Mouse (Mus musculus) embryo, embryonic 10.5 days (tissue): ENCODE data around the gene Flnb.

Source experiments
- DNase-seq: peaks from one replicate; pipeline ENCODE4 v3.0.0-alpha.2; 2015; ENCODE audit warnings: low spot score

Gene Flnb

DNA sequence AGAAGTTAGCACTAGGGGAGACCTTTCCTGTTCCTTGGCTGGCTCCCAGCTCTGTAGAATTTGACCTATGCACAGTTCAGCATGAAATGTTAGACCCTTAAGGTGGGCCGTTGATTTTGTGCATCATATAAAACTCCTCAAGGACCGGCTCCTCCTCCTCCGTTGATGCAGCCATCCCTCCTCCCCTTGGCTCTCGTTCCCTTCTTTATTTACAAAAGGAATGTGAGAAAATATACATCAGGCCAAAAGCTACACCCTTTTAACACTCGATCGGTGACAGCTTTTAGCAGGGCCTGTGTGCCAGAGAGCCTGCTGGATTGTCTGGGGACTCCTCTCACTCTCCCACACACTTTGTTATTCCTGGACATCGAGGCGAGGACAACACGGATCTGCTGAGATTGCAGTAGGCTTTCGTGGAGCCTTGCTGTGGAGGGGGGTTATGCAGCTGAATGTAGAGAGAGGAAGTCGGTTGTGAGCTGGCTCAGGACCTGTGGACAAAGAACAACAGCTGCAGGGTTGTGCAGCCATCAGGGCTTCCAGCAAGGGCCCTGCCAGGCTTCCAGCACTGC lies 82.8 kb downstream of the Flnb start:
- peak; percentile 14 for DNase-seq

DNA sequence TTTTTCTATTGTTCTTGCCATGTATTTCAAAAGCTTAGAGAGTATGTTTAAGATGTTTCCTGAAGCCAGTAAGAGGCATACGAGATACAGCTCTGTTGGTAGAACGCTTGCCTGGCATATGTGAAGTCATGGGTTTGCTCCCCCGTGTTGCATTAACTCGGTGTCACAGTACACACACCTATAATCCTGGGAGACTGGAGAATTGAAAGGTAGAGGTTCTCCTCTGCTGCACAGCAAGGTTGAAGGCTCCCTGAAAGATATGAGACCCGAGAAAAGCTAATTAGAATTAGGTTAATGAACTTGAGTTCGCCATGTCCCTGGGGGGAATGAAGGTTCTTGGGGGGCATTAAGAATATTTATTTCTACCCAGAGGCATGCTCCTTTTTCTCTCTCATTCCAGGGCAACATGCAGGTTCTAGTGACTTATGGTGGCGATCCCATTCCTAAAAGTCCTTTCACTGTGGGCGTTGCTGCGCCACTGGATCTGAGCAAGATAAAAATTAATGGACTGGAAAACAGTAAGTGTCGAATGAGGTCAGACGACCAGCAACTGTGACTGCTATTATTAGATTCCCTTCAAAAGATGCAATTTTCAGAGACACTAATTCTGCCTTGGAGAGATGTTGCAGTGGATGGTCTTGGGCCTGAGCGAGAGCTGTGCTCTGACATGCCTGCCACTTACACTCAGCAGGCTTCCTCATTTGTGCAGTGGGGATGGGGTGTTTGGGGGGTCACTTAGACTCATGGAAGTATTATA lies 83.9 kb downstream of the Flnb start:
- no peak for DNase-seq

DNA sequence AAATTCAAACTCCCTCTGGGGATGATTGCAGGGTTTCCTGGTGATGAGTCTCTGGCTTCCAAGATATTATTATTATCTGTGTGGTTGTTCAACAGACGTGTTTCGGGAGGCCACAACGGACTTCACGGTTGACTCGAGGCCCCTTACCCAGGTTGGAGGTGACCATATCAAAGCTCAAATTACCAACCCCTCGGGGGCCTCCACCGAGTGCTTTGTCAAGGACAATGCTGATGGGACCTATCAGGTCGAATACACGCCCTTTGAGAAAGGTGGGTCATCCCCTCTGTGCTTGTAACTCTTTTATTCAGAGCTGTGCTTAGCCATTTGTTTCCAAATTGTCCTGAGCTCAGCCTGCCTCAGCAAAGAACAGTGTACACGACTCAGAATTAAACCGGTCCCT lies 89.3 kb downstream of the Flnb start:
- DNase-seq, result no peak

DNA sequence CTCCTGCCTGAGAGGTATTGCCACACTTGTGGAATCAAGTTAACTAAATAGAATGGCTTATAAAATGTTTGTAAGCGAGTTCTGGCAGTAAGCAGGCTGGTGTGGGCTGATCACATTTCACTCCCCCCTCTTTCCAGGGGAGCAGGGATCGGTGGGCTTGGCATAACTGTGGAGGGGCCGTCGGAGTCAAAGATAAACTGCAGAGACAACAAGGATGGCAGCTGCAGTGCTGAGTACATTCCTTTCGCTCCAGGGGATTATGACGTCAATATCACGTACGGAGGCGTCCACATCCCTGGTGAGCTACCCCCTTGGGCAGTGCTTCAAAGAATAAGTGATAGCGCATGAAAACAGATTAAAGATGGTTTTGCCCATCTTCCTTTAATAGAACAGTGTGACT lies 91.7 kb downstream of the Flnb start:
- no peak for DNase-seq

DNA sequence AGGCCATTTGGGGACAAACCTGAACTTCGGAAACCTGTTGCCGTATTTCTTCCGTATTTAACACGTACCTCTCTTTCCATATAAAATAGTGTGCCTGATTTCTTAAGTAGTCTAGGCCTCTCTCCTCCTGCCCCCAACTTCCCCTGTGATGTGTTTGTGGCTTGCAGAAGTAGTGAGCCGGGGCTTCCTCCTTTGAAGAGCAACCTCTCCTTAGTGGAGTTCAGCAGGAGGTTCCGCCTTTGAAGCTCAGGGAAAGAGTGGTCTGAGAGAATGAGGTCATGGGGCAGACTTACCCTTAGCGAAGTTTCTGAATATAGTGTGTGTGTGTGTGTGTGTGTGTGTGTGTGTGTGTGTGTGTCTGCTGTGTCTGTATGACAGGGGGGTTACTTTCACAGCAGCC lies 96.1 kb downstream of the Flnb start:
- DNase-seq, result peak; percentile 39

DNA sequence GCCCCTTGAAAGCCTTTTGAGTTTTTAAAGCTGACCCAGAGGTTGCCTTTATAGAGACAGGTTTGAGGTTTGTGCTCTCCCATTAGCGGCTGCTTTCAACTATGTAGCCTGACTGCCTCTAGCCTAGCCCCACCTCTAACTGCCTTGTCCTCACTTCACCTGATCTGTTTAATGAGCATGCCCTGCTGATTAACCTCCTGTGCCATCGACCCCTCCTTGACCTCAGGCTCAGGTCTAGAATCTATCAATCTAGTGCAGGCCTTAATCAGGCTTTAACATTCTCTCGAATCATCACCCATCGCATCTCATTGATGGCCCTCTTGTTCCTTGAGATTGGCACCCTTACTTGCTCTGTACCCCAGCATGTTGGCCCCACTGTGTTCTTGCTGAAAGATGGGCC lies 96.7 kb downstream of the Flnb start:
- DNase-seq, result peak; percentile 24

DNA sequence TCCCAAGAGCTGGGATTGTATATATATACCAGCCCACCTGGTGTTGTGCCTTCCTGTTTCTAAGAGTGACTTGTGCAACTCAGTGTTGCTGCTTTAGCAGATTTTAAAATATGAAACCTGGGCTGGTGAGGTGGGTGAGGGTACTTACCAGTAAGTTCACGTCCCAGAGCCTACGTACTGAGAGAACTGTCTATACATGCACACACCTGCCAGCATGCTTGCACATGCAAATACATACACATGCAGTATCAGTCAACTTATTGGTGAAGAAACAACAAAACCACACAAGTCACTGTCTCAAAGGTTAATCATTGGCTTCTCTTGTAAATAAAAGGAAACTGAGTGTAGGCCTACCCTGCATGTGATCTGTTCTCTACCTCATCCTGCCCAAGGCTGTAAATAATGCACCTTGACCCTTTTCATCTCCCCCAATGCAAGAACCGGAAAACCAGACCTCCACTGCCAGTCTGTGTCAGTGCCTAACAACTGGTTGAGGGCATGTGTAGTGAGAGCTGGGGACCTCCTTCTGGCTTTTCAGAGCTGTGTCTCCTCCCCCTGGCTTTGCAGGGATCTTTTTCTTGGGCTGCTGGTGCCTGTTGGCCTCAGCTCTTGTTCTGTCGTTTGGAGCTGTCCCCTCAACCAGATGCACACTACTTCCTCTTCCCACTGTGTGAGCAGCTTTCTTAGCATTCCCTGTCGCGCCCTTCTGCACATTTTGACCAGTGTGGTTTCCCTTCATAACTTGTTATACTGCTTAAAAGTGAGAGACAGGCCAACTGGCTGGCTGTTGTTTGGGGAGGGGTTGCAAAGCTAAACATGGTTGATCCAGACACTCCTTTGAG lies 100.6 kb downstream of the Flnb start:
- DNase-seq, result no peak

DNA sequence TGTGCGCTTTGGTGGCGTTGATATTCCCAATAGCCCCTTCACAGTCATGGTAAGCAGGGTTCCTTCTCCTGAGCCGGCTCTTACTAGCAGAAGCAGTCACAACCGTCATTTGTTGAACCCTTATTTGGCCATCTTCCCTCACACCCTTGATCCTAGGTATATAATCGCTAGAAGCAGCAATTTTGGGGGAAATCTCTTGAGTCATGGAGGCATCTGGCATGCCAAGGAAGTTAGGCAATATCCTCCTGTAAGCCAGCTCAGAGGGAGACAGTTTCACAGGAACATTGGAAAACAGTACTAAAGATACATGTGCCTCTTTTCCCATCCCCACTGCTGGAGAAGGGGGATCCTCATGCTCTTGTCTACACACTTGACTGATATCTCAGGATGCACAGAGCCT lies 101.6 kb downstream of the Flnb start:
- no peak for DNase-seq

DNA sequence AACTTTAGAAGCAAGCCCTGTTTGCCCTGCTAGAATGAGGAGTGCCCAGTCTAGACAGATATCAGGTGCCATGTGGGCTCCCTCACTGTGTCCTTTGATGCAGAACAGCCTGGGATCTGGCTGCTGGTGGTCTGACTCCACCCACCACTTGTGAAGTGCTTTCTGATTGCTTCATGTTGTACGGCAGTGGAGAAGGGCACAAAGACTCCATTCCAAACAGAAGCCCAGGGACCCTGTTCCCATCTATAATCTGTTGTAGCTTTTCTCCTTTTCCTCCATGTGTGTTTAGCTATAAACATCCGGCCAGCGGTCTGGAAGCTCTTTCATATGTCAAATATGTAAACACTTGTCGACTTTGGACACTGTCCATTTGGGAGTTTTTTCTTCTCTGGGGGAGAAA lies 102.2 kb downstream of the Flnb start:
- no peak for DNase-seq

DNA sequence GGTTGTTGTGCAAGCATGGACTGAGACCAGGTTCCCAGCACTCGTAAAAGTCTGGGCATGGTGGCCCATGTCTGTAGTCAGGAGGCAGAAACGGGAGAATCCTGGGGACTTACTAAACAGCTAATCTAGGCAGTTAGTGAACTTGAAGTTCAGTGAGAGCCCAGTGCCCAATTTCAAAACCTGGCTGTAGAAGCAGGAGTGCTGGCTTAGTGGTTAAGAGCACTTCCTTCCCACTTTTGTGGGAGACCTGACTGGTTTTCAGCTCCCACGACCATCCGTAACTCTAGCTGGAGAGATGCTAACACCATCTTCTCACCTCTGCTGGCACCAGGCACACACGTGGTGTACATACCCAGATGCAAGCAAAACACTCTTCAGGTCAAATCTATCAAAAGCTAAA lies 103.7 kb downstream of the Flnb start:
- DNase-seq, result no peak

DNA sequence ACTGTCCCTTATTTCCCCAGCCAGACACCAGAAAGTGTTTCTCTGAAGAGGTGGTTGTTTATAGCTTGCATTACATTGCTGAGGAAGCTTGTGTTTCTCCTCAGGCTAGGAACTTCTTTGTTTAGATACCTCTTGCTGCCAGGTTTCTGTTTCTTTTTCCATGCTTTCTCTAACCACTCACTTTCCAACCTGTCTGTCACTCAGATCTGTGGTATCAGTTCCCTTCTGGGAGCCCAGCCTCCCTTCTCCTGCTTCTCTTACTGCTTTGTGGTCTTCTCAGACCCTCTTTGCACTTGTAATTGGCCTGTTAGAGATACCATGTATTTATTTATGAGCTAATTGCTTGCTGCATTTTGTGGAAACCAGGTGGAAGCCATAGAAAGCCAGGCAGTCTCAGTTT lies 105.9 kb downstream of the Flnb start:
- no peak for DNase-seq

DNA sequence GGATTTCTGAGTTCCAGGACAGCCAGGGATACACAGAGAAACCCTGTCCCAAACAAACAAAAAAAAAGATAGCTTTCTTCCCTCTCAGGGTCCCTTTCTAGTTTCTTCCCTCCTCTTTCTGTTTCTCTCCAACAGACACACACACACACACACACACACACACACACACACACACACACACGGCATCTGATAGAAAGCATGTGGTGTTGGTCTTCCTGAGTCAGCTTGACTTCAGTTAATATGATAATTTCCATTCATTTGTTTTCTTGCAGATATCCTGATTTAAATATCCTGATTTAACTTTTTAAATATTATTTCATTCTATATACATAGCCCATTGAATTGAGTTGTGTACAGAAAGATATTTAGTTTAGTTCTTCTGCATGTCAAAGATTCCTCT lies 110.6 kb downstream of the Flnb start:
- no peak for DNase-seq

DNA sequence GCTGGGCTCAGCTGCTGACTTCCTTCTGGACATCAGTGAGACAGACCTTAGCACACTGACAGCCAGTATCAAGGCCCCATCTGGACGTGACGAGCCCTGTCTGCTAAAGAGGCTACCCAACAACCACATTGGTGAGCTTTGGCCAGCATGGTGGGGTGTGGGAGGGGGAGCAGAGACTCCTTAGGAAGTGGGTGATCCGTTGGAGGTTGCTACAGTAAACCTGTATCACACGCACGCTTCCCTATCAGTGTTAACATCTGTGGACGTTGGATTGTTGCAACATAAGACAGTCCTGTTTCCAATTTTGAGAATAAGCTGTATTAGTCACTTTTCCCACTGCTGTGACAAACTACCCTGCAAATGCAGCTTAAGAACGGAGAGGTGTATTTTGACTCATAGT lies 111.3 kb downstream of the Flnb start:
- no peak for DNase-seq

DNA sequence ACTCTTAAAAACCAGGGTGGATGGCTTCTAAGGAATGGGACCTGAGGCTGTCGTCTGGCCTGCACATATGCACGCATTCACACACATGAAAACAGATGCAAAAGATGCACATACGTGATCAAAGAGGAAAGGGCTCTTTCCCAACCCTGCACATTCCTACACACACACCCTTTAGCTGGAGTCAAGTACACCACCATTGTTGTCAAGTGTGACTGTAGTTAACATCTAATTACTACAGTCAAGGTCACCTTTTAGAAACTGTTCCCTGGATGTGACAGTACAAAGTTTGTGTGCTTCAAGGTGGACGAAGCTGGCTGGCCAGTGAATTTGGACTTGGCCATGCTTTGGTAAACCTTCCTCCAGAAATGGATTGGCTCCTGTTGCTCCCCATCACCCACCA lies 114.4 kb downstream of the Flnb start:
- DNase-seq, result no peak

DNA sequence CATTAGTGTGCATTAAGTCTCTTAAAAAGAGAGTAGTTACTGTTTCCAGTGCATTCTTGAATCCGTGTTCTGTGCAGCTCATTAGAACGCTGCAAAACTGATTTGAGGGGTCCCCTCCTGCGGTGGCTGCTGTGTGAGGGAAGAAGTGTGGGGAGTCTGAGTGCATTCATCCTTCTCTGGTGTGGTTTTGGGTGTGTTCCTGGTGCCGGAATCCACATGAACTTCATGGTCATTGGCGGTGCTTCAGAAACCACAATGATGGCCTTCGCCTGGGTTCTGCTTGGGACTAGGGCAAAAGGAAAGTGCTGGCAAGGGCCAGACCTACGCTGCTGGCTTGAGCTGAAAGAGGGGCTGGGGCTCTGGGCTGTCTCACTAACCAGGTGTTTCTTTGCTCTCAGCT lies 116.4 kb downstream of the Flnb start:
- DNase-seq, result no peak

DNA sequence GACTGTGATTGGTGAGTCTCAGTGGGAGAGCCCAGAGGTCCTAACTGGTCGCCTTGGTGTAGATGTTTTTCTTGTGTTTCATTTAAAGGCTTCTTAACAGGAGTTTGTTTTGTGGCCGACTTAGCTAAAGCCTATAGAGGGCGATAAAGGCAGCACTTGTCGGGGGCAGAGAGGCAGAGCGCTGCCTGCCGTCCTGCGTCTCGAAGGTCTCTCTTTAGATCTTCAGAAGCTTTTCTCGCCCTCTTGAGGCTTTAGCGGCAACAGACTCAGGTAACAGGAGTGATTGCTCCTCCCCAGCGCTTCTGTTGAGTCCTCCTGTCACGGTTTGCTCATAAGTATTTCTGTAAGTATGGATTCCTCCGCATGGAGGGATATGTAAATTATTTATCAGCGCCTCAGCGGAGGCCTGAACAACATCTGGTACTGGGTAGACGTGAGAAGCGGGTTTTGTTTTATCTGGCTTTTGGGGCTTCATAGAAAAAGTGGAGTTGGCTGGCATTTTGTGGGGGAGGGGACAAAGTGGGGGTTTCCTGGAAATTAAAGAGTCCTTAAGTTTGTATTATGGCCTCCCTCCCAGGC lies 119.4 kb downstream of the Flnb start:
- peak; percentile 67 for DNase-seq

DNA sequence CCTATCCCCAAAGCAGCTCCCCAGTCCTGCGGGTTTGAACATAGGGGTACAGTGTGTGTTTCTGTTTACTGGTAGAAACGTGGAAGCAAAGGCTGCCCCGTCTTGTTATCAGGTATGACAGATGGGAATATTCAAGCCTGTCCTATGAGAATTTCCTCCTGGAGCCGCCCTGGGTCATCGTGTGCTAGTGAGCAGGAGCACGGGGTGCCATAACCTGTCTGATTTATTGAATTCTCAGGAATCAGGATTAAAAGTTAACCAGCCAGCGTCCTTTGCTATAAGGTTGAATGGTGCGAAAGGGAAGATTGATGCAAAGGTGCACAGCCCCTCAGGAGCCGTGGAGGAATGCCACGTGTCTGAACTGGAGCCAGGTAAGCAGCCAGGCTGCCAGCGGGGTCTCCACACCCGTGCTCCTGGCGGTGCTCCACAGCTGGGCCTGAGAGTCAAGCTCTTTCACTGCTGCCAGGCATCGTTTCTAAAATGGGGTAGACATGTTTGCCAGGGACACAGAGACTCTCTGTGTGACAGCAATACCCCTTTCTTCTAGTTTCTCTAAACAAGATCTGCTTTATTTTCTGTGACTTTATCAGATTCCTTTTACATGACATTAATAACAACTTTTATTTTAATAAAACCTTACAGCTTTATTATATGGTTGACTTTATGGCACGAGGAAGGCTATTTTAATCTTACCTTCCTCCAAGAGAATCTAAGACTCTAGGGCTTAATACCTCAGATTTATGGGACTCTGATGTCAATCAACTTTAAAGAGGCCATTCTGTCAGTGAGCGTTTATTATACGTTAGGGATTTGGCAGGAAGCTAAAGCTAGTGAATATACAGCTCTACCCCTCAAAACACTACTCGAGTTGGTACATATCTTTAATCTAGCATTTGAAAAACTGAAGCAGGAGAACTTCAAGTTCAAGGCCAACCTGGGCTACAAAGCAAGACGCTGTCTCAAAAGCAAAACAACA lies 121.3 kb downstream of the Flnb start:
- no peak for DNase-seq

DNA sequence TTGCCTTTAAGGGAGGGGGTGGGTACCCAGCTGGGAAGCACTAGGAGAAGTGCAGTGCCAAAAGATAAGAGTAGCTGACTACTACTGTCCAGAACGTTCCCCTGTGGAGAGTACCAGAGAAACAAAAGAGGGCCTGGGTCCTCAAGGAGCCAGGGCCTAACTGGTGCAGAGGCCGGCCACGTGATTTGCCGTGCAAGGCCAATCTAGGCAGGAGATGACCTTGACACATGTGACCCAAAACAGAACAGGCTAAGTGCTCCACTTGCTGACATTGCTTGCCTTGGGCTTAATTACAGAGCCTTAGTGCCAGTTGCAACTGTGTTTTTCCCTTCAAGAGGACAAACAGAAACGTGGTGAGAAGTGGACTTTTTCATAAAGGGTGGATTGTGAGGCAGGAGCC lies 123.7 kb downstream of the Flnb start:
- DNase-seq, result no peak

DNA sequence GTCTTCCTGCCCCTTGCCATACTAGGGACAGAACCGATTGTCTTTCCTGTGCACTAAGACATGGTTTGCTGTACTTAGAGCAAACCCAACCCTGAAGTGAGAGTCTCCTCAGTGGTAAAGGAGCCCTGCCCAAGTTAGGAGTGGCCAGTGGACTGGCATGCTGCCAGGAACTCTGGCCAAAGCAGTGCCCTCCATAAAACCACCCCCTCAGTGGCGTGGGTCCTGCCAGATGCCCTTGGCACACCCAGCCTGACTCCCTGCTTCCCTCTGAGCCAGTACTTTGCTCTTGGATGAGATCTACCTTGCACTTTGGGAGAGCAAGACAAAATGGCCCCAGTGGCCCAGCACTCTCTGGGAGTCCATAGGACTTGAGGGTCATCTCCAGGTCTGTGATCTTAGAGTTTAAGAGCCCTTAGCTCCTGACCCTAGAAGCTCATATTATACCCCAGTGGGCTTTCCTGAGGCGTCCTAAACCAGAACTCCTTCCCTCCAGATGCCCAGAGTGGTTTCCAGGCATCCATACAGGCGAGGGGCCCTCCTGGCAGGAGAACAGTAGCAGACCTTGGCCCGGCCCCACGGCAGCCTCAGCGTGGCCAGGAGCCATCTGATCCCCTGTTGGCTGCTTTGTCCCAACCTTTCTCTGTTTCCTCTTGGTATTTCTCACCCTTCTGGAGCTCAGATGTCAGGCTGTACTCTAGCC lies 125.5 kb downstream of the Flnb start:
- no peak for DNase-seq

DNA sequence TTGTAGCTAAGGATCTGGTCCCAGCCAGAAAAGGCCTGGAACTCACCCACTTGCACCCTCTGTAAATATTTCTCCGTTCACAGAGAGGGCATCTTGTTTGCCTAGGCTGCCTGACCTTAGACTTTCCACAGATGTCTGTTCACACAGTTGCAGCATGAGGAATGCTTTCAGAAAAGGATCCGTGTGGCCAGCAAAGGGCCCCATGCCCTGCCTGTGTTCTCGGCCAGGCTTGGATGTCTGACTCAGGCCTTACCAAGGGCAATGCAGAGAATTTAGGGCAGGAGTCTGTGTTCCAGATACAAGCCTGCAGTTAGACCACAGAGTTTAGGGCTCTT lies 126.0 kb downstream of the Flnb start:
- DNase-seq, result no peak

DNA sequence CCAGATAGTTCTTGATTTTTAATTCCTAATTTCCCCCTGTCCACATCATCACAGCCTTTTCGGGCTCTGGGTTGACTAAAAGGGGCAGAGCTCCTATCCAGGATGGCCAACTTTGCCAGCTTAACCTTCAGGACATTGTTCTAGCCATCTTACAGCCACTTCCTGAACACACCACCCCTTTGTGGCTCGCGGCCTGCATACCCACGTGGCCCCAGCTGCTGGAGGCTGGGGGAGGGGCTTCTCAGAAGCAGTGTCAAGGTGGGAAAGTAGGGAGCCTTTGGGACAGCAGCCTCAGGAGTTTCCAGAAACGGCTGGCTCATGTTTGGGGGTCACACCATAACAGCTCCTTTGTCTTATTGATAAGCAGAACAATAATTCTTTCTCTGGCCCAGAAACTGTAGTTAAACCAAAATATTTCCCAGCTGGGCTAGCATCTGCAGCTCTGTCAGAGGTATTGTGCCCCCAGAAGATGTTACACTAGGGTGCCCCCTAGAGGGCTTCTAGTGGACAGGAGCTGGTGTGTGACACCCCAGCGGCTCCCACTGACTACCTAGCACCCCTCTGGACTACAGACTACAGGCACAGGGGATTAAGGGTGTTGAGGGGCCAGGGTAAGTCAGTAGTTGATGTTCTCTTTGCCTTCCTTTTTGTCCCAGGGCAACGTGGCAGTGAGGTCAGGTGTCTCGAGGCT lies 126.7 kb downstream of the Flnb start:
- DNase-seq, result no peak
